Mouse (Mus musculus): ENCODE data around the gene Cnot9.
A peak's percentile ranks its signal among the peaks of the same experiment; 100 is the strongest.
"Not testable (repeated sequence)": the region's sequence is repeated elsewhere in the genome, so short reads cannot be mapped to it uniquely, and the experiment has no call there.

Cnot9 gene

DNA sequence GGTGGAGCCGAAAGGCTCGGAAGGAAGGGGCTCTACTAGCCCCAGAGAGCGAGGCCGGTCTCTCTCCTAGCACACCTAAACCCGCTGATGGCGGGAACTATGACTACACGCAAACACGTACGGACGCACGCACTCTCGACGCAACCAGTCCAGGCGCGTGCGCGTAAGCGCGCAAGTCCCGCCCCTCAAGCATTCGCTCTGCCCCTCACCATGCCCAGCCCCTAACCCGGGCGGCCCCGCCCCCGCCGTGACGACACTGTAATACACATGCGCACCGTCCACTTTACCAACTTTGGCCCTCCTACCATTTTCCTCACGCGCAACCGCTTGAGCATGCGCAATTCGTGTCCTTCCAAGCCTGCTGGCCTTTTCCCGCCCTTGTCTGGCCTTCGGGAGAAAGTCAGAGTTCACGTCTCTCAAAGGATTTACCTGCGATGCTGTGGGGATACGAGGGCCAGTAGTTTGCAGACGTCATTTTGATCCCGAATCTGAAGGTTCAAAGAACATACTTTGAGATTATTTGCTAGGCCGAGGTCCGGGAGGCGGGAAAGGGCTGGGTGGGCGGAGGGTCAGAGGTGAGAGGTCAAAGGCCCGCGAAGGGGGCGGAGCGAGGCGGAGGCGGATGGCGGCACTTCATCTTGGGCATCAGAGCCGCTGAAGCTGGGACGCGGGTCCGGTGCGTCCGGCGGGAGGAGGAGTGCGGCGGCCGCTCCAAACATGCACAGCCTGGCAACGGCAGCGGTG, at the start of gene Cnot9:
Gene Cnot9 (plus strand): TSS at position 338 of the 744 bp plus-strand sequence.
- peak; percentile 99 to 100 for DNase-seq (ENCODE audit: low spot score in 2 of 2)

DNA sequence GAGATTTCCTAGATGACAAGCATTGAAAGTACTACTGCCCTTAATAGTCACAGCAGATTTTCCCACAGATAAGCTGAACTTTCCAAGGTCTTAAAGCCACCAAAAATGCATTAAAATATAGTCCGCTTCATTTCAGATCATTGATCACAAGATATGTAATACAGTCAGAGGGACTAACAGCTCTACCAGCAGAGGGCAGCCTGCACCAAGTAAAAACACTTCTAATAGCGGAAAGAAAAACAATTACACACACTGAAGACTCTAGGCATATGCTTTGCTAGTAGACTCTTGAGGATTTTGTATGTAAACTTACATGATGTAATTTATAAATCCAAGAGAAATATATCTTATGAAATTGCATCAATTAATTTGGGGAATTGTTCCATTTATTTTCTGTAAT, 45.6 kb upstream of the Cnot9 start:
- DNase-seq (ENCODE audit: low spot score in 2 of 2), result peak in 1 of 2 experiments; percentile 55

DNA sequence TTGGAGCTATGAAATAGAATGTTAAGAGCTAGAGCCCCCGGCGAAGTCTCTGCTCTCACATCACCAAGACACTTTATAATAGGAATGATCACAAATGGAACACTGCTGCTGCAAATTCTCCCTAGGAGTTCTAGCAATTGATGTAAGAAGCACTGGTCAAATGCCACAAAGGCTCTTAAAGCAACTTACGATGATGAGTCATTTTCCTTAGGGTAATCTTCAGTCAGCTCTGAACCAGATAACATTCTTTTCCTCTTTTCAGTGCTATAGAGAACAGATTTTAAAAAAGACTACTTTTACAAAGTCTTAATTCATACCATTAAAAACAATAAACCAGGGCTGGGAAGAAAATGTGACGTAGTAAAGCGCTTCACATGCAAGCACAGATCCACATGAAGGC, 20.1 kb upstream of the Cnot9 start:
- DNase-seq (ENCODE audit: low spot score in 2 of 2), result no peak

DNA sequence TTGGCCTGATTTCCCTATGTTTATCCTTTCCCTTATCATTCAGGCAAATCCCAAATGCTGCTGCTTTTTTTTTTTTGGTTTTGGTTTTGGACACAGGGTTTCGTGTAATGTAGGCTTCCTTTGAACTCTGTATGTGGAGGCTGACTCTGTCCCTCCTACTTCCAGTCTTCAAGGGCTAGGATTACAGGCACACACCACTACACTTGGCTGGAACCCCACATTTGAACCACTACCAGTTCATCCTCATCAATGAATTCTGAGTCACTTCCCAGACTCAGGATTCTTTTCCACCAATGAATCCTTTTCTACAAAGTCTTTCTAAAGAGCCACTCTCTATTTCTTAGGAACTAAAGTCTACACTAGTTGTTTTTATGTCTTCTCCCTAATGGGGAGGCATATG, 4.8 kb upstream of the Cnot9 start:
- no peak for DNase-seq (ENCODE audit: low spot score in 2 of 2)

DNA sequence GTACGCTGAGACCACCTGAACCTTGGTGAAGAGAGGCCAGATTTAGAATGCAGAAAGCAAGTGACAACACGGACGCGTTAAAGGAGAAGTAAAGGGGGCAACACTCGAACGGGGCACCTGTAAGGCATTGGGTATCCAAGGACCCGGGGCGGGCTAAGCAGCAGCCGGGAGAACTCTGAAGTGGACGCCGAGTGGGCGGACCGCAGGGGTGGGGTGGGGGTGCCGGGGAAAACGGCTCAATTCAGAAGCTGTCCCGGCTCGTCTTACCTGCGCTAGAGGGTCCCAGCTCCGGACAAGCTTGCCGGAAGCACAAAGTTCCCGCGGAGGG, 501 bp upstream of the Cnot9 start:
- no peak for DNase-seq (ENCODE audit: low spot score in 2 of 2)

DNA sequence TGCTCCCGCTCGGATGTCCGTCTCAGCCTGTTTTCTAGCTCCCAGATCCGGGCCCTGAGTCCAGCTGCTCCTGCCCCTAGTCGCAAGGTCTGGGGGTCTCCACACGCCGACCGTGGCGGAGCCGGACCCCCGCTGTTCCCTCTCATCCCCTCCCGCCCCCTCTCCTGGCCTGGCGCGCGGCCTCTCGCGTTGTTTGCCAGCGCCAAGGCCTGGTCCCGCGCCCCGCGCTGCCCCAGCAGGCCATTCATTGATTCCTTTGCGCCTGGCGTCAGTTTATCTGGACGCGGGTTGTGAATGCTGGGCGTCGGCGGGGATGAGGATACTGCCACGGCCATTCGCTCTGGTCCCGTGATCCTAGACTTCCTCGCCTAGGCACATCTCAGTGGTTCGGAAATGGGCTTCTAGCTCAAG, 618 bp downstream of the Cnot9 start:
- DNase-seq (ENCODE audit: low spot score in 2 of 2), result peak in 1 of 2 experiments; percentile 31

DNA sequence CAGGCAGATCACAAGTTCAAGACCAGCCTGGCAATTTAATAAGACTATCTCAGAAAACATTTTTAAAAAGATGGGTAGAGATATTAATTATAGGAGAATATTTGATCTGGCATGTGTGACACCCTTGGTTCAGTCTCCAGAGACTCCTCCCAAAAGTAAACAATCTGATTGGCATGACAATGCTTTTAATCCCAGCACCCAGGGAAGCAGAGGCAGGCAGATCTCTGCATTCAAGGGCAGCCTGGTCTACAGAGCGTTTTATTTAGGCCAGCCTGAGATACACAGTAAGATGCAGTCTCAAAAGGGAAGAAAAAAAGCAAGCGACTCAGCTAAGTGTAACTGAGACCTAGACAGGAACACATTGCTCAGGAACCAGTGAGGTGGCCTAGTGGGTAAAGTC, 1.9 kb downstream of the Cnot9 start:
- no peak for DNase-seq (ENCODE audit: low spot score in 2 of 2)

DNA sequence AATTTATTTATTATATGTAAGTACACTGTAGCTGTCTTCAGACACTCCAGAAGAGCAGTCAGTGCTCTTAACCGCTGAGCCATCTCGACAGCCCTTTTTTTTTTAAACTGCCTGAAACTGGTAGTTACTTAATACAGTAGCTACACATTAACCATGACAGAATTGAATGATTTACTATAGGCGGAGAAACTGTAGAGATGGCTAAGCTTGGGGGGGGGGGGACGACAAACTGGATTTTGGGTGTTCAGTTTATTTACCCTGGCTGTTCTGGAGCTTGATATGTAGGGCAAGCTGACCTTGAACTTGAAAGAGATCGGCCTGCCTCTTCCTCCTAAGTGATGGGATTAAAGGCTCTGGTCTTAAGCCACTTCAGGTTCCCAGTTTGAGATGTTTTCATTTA, 5.4 kb downstream of the Cnot9 start:
- no peak for DNase-seq (ENCODE audit: low spot score in 2 of 2)

DNA sequence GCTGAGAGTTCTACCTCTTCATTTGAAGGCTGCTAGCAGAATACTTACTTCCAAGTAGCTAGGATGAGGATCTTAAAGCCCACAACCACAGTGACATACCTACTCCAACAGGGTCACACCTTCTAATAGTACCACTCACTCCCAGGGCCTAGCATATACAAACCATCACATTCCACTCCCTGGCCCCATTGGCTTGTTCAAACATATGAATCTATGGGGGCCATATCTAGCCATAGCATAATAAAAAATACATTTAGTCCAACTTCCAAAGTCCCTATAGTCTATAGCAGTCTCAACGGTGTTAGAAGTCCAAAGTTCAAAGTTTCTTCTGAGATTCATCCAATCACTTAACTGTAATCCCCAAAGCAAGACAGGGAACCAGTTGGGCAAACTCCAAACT, 7.1 kb downstream of the Cnot9 start:
- not testable (repeated sequence) for DNase-seq (ENCODE audit: low spot score in 2 of 2)

DNA sequence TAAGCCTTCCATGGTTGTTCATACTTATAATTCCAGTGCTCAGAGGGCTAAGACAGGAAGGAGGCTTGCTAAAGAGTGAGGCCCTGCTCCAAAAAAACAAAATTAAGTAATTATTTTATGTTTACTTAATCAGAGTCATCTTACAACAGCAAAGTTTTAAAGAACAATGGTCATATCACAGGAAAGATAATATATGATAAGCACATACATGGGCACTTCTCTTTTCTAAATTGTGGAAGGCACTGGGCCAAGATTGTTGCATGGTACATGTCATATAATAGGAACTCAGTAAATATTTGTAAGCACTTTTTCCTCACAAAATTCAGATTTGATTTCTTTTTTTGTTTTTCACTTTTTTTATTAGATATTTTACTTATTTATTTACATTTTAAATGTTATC, 14.0 kb downstream of the Cnot9 start:
- DNase-seq (ENCODE audit: low spot score in 2 of 2), result no peak

DNA sequence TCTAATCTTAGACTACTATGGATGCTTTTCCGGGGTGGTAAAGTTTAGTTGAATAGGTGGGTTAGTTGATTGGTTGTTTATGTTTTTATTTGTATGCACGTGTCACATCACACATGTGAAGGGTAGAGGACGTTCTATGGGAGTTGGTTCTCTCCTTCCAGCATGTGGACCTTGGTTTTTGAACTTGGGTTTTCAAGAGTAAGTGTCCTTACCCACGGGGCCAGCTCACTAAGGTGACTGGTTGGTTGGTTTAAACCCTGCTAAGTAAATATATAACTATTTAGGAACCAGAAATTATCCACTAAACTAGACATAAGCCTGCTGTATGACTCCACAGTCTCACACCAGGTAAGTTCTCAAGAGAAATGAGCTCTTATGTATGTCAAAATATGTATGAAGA, 18.9 kb downstream of the Cnot9 start:
- DNase-seq (ENCODE audit: low spot score in 2 of 2), result no peak

DNA sequence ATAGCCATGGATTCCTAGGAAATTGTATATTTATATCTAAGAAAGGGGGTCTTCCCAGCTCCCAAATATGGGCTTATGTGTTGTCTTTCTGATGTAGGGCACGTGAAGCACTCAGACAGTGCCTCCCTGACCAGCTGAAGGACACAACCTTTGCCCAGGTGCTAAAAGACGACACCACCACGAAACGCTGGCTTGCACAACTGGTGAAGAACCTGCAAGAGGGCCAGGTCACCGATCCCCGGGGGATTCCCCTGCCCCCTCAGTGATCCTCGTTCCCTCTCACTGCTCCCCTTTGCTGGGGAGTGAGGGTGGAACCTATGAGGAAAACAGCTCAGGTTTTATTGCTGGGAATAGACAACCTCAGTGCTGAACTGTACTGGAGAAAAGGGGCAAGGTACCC, 22.7 kb downstream of the Cnot9 start:
- DNase-seq (ENCODE audit: low spot score in 2 of 2), result no peak

DNA sequence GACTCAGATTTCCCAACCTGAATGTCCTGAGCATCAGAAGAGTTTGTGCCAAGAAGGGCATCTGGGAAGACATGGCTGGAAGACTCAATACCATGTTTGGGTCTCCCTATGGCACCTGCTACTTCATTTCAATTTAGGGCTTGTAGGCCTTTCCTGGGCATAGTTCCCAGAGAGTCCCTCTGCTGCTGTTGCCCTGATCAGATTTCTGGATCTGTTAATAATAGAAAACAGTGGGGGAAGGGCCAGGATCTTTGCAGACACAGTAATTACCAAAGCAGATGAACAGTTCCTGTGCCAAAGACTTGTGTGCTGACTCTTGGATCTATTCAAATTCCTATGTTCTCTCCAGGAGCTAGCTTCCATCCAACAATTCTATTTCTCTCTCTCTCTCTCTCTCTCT, 32.8 kb downstream of the Cnot9 start:
- DNase-seq (ENCODE audit: low spot score in 2 of 2), result peak in 1 of 2 experiments; percentile 7

DNA sequence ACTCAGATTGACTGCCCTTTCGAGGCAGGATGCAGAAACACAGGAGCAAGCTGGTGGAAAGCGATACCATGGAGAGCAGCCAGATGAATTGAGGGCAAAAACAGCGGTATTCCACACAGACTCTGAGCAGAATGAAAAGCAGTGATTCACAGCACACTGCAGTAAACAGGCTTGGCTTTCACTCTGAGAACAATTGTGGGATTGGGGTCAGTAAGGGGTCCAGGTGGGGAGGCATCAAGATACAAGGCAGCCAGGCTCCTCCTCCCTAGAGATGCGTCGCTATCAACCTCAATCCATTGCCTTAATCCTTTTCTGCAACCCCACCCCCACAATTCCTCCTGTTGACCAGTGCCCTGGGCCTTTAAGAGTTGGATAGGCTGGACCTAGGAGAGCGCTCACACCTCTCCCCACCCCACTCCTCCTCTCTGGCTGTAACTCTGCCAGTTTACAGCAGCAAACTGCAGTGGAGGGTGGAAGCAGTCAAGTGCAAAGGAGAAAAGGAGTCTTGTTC, 36.6 kb downstream of the Cnot9 start, which contains the start of gene Plcd4:
Gene Plcd4 (plus strand): TSS at position 438 of the 511 bp plus-strand sequence.
- DNase-seq (ENCODE audit: low spot score in 2 of 2), result peak in 1 of 2 experiments; percentile 19

DNA sequence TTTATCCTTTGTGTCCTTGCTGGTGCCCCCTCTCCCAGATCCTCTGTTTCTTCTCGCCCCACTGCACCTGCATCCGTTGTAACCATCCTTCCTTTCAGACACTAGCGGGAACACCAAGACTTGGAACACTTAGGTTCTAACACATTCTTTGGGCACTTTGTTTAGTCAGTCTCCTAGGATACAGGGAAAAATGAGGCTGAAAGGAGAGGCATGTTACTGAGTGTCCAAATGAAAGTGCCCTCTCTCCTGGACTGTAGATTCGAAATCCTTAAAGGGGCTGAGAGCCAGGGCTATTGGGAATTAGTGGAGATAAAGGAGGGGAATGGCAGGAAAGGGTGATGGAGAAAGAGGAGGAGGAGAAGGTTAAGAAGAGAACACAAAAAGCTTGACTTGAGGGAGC, 38.3 kb downstream of the Cnot9 start, which contains the start of gene Usp37:
Gene Usp37 (minus strand): TSS at position 101 of the 400 bp plus-strand sequence.
- DNase-seq (ENCODE audit: low spot score in 2 of 2), result no peak

DNA sequence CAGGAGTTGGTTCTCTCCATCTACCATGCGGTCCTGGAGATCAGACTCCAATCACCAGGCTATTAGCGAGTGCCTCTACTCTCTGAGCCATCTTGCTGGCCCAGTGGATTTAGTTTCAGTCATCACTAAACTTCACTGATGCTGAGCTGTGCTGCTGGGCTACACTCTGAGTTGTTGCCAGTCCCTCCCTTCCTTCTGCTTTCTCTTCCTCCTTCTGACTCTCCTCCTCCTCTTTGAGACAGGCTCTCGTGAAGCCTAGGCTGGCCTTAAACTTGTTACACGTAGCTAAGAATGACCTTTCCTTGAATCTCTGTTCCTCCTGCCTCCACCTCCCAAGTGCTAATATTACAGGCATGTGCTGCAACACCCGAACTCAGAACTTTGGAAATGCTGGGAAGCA, 53.2 kb downstream of the Cnot9 start:
- DNase-seq (ENCODE audit: low spot score in 2 of 2), result no peak

DNA sequence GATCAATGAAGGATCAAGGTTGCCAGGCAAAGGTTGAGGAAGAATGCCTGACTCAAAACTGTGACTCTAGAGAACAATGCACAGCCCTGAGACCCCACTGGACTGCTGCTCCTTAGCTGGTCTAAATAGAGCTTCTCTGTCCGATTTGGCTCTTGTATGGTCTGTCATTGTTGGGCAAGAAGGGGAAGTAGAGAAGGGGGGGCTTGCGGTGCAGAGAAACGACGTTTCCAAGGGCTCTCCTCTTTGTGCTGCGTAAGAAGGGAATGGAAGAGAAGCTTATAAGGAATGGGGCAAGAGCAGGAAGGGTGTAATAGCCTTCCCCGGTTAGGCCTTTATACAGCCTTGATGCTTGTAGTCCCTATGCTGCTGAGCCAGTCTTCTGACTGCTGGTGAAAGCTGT, 60.0 kb downstream of the Cnot9 start:
- DNase-seq (ENCODE audit: low spot score in 2 of 2), result no peak

DNA sequence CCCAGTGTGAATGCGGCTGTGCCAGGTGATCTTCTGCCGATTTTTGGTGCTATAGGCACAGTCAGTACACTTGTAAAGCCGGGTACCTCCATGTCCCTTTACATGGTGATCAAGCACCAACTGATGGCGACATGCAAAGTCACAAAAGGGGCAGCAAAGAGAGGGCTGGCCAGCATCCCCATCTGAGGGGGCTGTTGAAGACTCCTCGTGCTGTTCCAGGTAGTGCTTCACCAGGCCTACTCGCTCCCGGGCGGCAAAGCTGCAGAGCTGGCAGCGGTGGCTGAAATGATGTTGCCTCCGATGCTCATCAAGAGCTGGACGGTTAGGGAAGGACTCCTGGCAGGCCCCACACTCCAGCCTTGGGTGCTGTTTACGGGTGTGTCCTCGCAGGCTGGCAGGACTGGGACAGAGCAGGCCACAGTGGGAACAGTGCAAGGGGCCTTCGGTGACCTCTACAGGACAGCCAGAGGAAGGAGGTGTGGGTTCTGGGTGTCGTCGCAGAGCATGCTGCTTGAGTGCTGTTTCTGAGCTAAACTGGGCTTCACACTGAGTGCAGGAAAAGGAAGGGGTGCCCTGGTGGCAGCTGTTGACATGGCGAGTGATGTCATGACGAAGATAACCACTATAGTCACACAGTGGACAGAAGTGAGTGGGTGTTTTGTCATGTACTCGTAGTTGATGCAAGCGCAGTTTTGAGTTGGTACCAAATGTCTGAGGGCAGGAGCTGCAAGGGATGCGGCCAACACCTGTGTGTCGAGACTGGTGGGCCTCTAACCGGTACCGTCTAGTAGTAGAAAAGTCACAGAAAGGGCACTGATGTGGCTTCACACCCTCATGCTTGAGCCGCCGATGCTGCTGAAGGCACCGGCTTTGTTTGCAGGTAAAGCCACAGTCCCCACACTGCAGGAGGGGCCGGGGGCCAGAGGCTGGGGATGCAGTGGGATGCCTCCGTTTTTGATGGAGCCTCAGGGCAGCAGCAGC, 64.2 kb downstream of the Cnot9 start:
- no peak for DNase-seq (ENCODE audit: low spot score in 2 of 2)

Data from left cerebral cortex, adult 9 months (tissue).